Mouse (Mus musculus) ES-Bruce4 (cell line): Measurements from ENCODE around the gene Pitpnc1. TPM values are rescaled to one million over a fixed set of nuclear protein-coding genes. Genes with fewer than 3 reads are reported as not detected.

ENCODE experiments used
- H3K27ac ChIP-seq: 2 replicates; pipeline ENCODE4 v1.5.1; 2012; ENCODE audit warnings: low read length, inconsistent platforms; ENCODE audit not compliant: insufficient read depth
- H3K27me3 ChIP-seq: 2 replicates; pipeline ENCODE4 v1.6.1; 2012; ENCODE audit warnings: mild to moderate bottlenecking, low read length, inconsistent platforms; ENCODE audit not compliant: control insufficient read depth, poor library complexity, insufficient read depth, severe bottlenecking
- H3K36me3 ChIP-seq: 2 replicates; pipeline ENCODE4 v1.6.1; 2012; ENCODE audit warnings: inconsistent platforms, mild to moderate bottlenecking, low read length, moderate library complexity; ENCODE audit not compliant: control insufficient read depth, poor library complexity, insufficient read depth, severe bottlenecking
- H3K4me1 ChIP-seq: one replicate; pipeline ENCODE4 v1.8.1; 2011; ENCODE audit warnings: low read length; ENCODE audit not compliant: control insufficient read depth, insufficient read depth
- H3K4me3 ChIP-seq: 2 replicates; pipeline ENCODE4 v1.5.1; 2011; ENCODE audit warnings: low read depth, mild to moderate bottlenecking, low read length
- H3K9ac ChIP-seq: 2 replicates; pipeline ENCODE4 v1.6.1; 2012; ENCODE audit warnings: low read depth, mild to moderate bottlenecking, inconsistent platforms; ENCODE audit not compliant: poor library complexity, severe bottlenecking
- H3K9me3 ChIP-seq: replicated peaks from 2 replicates; pipeline ENCODE4 v1.6.1; 2012; ENCODE audit warnings: mild to moderate bottlenecking, low read length, inconsistent platforms; ENCODE audit not compliant: control insufficient read depth, poor library complexity, insufficient read depth, severe bottlenecking
- CTCF ChIP-seq: IDR thresholded peaks from one replicate; pipeline ENCODE4 v1.8.1; 2011; ENCODE audit warnings: low read depth, low read length
- EP300 ChIP-seq: IDR thresholded peaks from 2 replicates; pipeline ENCODE4 v1.6.1; 2011; ENCODE audit warnings: low read depth, low read length; ENCODE audit not compliant: insufficient read depth
- POLR2A ChIP-seq: IDR thresholded peaks from one replicate; pipeline ENCODE4 v1.8.1; 2011; ENCODE audit warnings: low read length; ENCODE audit not compliant: insufficient read depth
- polyA plus RNA-seq: library from polyadenylated mRNA; stranded (reverse); fragments of >200 nt; gene quantifications from 2 replicates; pipeline ENCODE4 v1.2.4, GENCODE M21; 2011; ENCODE audit warnings: low read depth; ENCODE audit not compliant: missing spikeins, insufficient read depth, insufficient read length

Pitpnc1 gene
- polyA plus RNA-seq, 1 experiment: 27.1 TPM

- Histone ChIP-seq H3K27me3 (no peaks in the 10 kb centered on the region), H3K4me1 (peaks cover 9% of the 10 kb centered on the region), H3K27ac (peak overlapping the region; percentile 36; the same call in 1 of the 2 replicates)
Observed at GRCm38 (mm10) chr11:107410090-107410732, 60.3 kb downstream of the Pitpnc1 start.

GRCm38 (mm10) chr11:107408886-107409285, 61.6 kb downstream of the Pitpnc1 start:
- Histone ChIP-seq H3K36me3 (no peaks in the 10 kb centered on the region), H3K9me3 (no peaks in the 10 kb centered on the region), H3K4me1 (peaks cover 7% of the 10 kb centered on the region), H3K9ac (no peak overlapping the region), H3K4me3 (no peak overlapping the region), H3K27ac (0 out of 2 replicates have a peak overlapping the region, but pooled peaks have one; percentile 4), H3K27me3 (no peaks in the 10 kb centered on the region)
- TF ChIP-seq CTCF: no peak
- TF ChIP-seq POLR2A: no peak
- TF ChIP-seq EP300: no peak

More at GRCm38 (mm10) chr11:107410090-107410732, 60.3 kb downstream of the Pitpnc1 start:
- Histone ChIP-seq H3K4me3 (no peak overlapping the region), H3K36me3 (no peaks in the 10 kb centered on the region), H3K9me3 (no peaks in the 10 kb centered on the region), H3K9ac (no peak overlapping the region)
- TF ChIP-seq EP300 (no peak), CTCF (no peak), POLR2A (no peak)

DNA sequence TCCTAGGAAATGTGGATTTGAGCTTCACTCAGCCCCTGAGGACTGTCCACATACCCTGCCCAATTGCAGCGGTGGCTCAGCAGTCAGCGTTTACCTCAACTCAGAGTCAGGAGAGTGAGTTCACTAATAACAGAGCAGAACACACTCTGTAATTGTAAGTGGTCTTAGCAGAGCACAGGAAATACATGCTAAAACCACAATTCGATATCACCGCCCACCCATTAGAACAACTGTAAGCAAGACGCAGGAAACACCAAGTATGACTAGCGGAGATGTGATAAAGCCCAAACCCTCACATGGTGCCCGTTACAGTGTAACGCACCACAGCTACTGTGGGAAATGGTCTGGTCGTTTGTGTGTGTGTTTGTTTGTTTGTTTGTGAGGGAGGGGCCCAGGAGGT, 62.8 kb downstream of the Pitpnc1 start:
- Histone ChIP-seq H3K27ac (no peak overlapping the region), H3K27me3 (no peaks in the 10 kb centered on the region), H3K9ac (no peak overlapping the region), H3K4me1 (peaks cover 7% of the 10 kb centered on the region), H3K36me3 (no peaks in the 10 kb centered on the region), H3K4me3 (no peak overlapping the region), H3K9me3 (no peaks in the 10 kb centered on the region)
- TF ChIP-seq EP300 (no peak), CTCF (no peak), POLR2A (no peak)

DNA sequence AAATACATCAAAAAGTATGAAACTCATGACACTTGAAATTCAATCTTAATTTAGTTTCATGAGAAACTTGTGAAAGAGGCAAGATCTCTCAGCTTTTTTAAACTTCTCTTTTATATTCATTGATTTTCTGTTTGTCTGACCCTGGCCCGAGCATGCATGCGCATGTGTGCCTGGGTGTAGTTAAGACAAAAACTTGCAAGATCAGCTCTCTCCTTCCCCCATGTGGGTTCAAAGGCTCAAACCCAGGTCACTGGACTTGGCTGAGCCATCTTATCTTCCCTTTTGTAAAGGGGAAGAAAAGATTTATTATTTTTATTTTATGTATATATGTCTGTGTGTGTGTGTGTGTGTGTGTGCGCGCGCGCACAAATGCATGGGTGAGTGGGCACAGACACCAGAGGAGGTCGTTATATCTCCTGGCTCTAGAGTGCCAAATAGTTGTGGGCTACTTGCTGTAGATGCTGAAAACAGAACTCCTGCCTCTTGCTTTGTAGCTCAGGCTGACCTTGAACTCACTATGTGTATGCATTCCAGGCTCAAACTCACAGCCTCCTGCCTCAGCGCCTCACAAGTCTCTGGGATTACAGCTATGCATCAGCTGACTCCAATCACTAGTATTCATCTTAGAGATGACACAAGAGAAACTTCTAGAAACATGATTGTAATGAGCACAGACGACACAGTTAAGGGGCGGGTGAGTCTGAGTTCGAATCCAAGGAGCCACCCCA, 64.7 kb downstream of the Pitpnc1 start:
- H3K4me1 ChIP-seq: peaks cover 7% of the 10 kb centered on the region

DNA sequence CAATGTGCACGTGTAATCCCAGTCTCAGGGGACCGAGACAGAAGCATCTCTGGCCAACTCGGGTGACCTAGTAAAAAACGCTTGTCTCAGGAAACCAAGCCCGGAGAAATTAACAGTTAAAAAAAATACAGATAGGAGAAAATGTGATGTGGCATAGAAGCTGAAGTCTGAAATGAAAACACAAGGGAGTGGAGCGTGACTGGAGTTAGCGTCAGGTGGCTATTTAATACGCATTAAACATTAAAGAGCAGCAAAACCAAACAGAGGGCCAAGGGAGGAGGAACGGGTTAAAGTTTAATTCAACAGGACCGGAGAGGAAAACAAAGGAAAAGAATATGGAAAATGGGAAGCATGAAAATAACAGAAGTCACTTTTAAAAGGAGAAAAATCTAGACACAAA, 67.2 kb downstream of the Pitpnc1 start:
- H3K4me1 ChIP-seq: peaks cover 3% of the 10 kb centered on the region
- H3K9me3 ChIP-seq: no peaks in the 10 kb centered on the region
- H3K36me3 ChIP-seq: no peaks in the 10 kb centered on the region
- H3K27ac ChIP-seq: no peak overlapping the region
- TF ChIP-seq EP300 (no peak), POLR2A (no peak), CTCF (no peak)
- H3K9ac ChIP-seq: no peak overlapping the region
- no peaks in the 10 kb centered on the region for H3K27me3 ChIP-seq
- no peak overlapping the region for H3K4me3 ChIP-seq

More for the DNA sequence above, 64.7 kb downstream of the Pitpnc1 start:
- Histone ChIP-seq H3K4me3 (no peak overlapping the region), H3K27me3 (no peaks in the 10 kb centered on the region), H3K27ac (no peak overlapping the region), H3K36me3 (no peaks in the 10 kb centered on the region), H3K9ac (no peak overlapping the region), H3K9me3 (no peaks in the 10 kb centered on the region)
- TF ChIP-seq POLR2A (no peak), CTCF (no peak), EP300 (no peak)
